Mouse (Mus musculus): Measurements from ENCODE around the gene Hacd1. TPM values are rescaled to one million over a fixed set of nuclear protein-coding genes. Genes with fewer than 3 reads are reported as not detected.

The Hacd1 gene
- total and polyA plus RNA-seq, 3 experiments: 14.6 to 23.1 TPM; not detected in 1

- DNase-seq (ENCODE audit: low read depth, low spot score): peak; percentile 68
- H3K36me3 ChIP-seq (ENCODE audit: control insufficient read depth in 1 of 2, insufficient read depth in 2 of 2, low read length in 2 of 2): no peaks in the 10 kb centered on the region
These were observed 249.8 kb downstream of the Hacd1 start for GRCm38 (mm10) chr2:13806120-13806519.

GRCm38 (mm10) chr2:13800639-13801038, 255.3 kb downstream of the Hacd1 start:
- Histone ChIP-seq H3K9me3 (replicated peaks; ENCODE audit: insufficient read depth, low read length) (no peaks in the 10 kb centered on the region), H3K79me2 (ENCODE audit: control insufficient read depth, insufficient read depth, low read length, poor library complexity) (no peaks in the 10 kb centered on the region), H3K9ac (ENCODE audit: control insufficient read depth, low read depth, low read length, poor library complexity, severe bottlenecking) (no peak overlapping the region), H3K36me3 (ENCODE audit: control insufficient read depth in 1 of 2, insufficient read depth in 2 of 2, low read length in 2 of 2) (no peaks in the 10 kb centered on the region), H3K27me3 (ENCODE audit: control insufficient read depth in 1 of 2, insufficient read depth in 2 of 2, low read length in 2 of 2) (peaks cover 5 to 6% of the 10 kb centered on the region in 2 experiments; a peak in 3 of 4 replicates), H3K4me3 (ENCODE audit: control insufficient read depth in 1 of 2, insufficient read depth in 1 of 2, low read depth in 2 of 2, low read length in 2 of 2) (no peak overlapping the region), H3K4me1 (ENCODE audit: control insufficient read depth in 1 of 2, insufficient read depth in 2 of 2, low read length in 2 of 2) (no peaks in the 10 kb centered on the region), H3K27ac (ENCODE audit: control insufficient read depth, low read depth, low read length) (no peak overlapping the region)
- no peak for TF ChIP-seq MXI1 (IDR thresholded peaks at IDR 0.05; ENCODE audit: low read depth, low read length)
- DNase-seq (ENCODE audit: low read depth, low spot score): no peak

More at GRCm38 (mm10) chr2:13806120-13806519, 249.8 kb downstream of the Hacd1 start:
- Histone ChIP-seq H3K9ac (ENCODE audit: control insufficient read depth, low read depth, low read length, poor library complexity, severe bottlenecking) (no peak overlapping the region), H3K4me3 (ENCODE audit: control insufficient read depth in 1 of 2, insufficient read depth in 1 of 2, low read depth in 2 of 2, low read length in 2 of 2) (no peak overlapping the region), H3K79me2 (ENCODE audit: control insufficient read depth, insufficient read depth, low read length, poor library complexity) (no peaks in the 10 kb centered on the region), H3K9me3 (replicated peaks; ENCODE audit: insufficient read depth, low read length) (no peaks in the 10 kb centered on the region), H3K27me3 (ENCODE audit: control insufficient read depth in 1 of 2, insufficient read depth in 2 of 2, low read length in 2 of 2) (peaks cover 1 to 2% of the 10 kb centered on the region in 2 experiments; a peak in 2 of 4 replicates), H3K27ac (ENCODE audit: control insufficient read depth, low read depth, low read length) (no peak overlapping the region), H3K4me1 (ENCODE audit: control insufficient read depth in 1 of 2, insufficient read depth in 2 of 2, low read length in 2 of 2) (no peaks in the 10 kb centered on the region)
- TF ChIP-seq SIN3A (IDR thresholded peaks at IDR 0.05; ENCODE audit: low read length) (no peak), TCF12 (IDR thresholded peaks at IDR 0.05; ENCODE audit: low read depth, low read length) (no peak), SMC3 (IDR thresholded peaks at IDR 0.05; ENCODE audit: low read depth, low read length) (peak; percentile 67), GABPA (IDR thresholded peaks at IDR 0.05; ENCODE audit: low read depth, low read length) (no peak), BHLHE40 (IDR thresholded peaks at IDR 0.05; ENCODE audit: borderline replicate concordance, low read depth, low read length) (no peak), MAZ (IDR thresholded peaks at IDR 0.05; ENCODE audit: low read depth, low read length) (no peak), POLR2AphosphoS5 (IDR thresholded peaks at IDR 0.05; ENCODE audit: borderline replicate concordance, low read depth, low read length) (no peak), RCOR1 (IDR thresholded peaks at IDR 0.05; ENCODE audit: low read depth, low read length) (no peak), POLR2A (IDR thresholded peaks at IDR 0.05; ENCODE audit: control insufficient read depth in 1 of 2, insufficient read depth in 1 of 2, low read depth in 1 of 2, low read length in 2 of 2, poor library complexity in 1 of 2) (no peak), MAFK (IDR thresholded peaks at IDR 0.05; ENCODE audit: borderline replicate concordance, low read depth, low read length) (no peak), ZMIZ1 (IDR thresholded peaks at IDR 0.05; ENCODE audit: low read depth, low read length) (no peak), RAD21 (IDR thresholded peaks at IDR 0.05; ENCODE audit: low read depth, low read length) (peak; percentile 70), MXI1 (IDR thresholded peaks at IDR 0.05; ENCODE audit: low read depth, low read length) (no peak), KAT2A (conservative IDR thresholded peaks at IDR 0.05; ENCODE audit: low read depth, low read length) (no peak), POLR2AphosphoS2 (IDR thresholded peaks at IDR 0.05; ENCODE audit: low read length) (no peak), TBP (IDR thresholded peaks at IDR 0.05; ENCODE audit: low read depth, low read length) (no peak), NRF1 (IDR thresholded peaks at IDR 0.05; ENCODE audit: insufficient read depth, low read depth, low read length, poor library complexity, severe bottlenecking) (no peak), MEF2A (IDR thresholded peaks at IDR 0.05; ENCODE audit: extremely low read depth, insufficient replicate concordance, low read depth, low read length, poor library complexity, severe bottlenecking) (no peak), GATA1 (IDR thresholded peaks at IDR 0.05; ENCODE audit: low read depth, low read length) (no peak), TAL1 (IDR thresholded peaks at IDR 0.05; ENCODE audit: low read length) (no peak), CTCF (IDR thresholded peaks at IDR 0.05 in 2 of 3, conservative IDR thresholded peaks at IDR 0.05 in 1 of 3; ENCODE audit: control insufficient read depth in 1 of 3, insufficient read depth in 1 of 3, low read depth in 2 of 3, low read length in 3 of 3, poor library complexity in 1 of 3, severe bottlenecking in 1 of 3) (peak; percentile 21 to 62 (median 41); a peak in 4 of 6 replicates), E2F4 (IDR thresholded peaks at IDR 0.05; ENCODE audit: borderline replicate concordance, low read depth, low read length) (no peak), ZC3H11A (IDR thresholded peaks at IDR 0.05; ENCODE audit: low read depth, low read length) (peak; percentile 71), CHD1 (IDR thresholded peaks at IDR 0.05; ENCODE audit: low read depth, low read length) (no peak), EP300 (IDR thresholded peaks at IDR 0.05; ENCODE audit: low read depth in 1 of 2, low read length in 2 of 2) (no peak), USF1 (IDR thresholded peaks at IDR 0.05; ENCODE audit: low read depth, low read length) (no peak)

All from MEL (cell line).